Mouse (Mus musculus) liver, embryonic 16.5 days (tissue): ENCODE measurements around the gene Hinfp. TPM values are rescaled to one million over a fixed set of nuclear protein-coding genes. Genes with fewer than 3 reads are reported as not detected.

ENCODE experiments used
- ATAC-seq: fragments of 200-750 bp; cut with Nextera tagmentation; 2 replicates; pipeline ENCODE4 v1.8.0; 2017; ENCODE audit warnings: low read depth, mild to moderate bottlenecking, moderate number of reproducible peaks, moderate library complexity
- H3K27ac ChIP-seq: fragments of 300-500 bp; sonication (generic); 2 replicates; pipeline ENCODE4 v1.5.1; 2014; ENCODE audit warnings: mild to moderate bottlenecking, low read length
- H3K27me3 ChIP-seq: fragments of 300-500 bp; sonication (generic); 2 replicates; pipeline ENCODE4 v1.6.1; 2014; ENCODE audit warnings: low read depth, low read length, mixed read lengths; ENCODE audit not compliant: control insufficient read depth, insufficient read depth
- H3K36me3 ChIP-seq: fragments of 300-500 bp; sonication (generic); 2 replicates; pipeline ENCODE4 v1.6.1; 2014; ENCODE audit warnings: mild to moderate bottlenecking; ENCODE audit not compliant: control insufficient read depth, insufficient read depth
- H3K4me1 ChIP-seq: fragments of 300-500 bp; sonication (generic); 2 replicates; pipeline ENCODE4 v1.6.1; 2014; ENCODE audit warnings: low read depth, low read length, mixed read lengths; ENCODE audit not compliant: control insufficient read depth
- H3K4me2 ChIP-seq: fragments of 300-500 bp; sonication (generic); 2 replicates; pipeline ENCODE4 v1.6.1; 2014; ENCODE audit warnings: low read depth, low read length, mixed read lengths
- H3K4me3 ChIP-seq: fragments of 300-500 bp; sonication (generic); 2 replicates; pipeline ENCODE4 v1.5.1; 2014; ENCODE audit warnings: low read depth, mild to moderate bottlenecking, low read length
- H3K9ac ChIP-seq: fragments of 300-500 bp; sonication (generic); 2 replicates; pipeline ENCODE4 v1.6.1; 2014; ENCODE audit warnings: low read depth, low read length
- H3K9me3 ChIP-seq: fragments of 300-500 bp; sonication (generic); replicated peaks from 2 replicates; pipeline ENCODE4 v1.6.1; 2016; ENCODE audit warnings: low read length; ENCODE audit not compliant: control insufficient read depth
- WGBS: fragments of 180-500 bp; shearing (Covaris S2); extraction: QIAGEN DNeasy Blood & Tissue Kit; methylation state at CpG from one replicate; pipeline ENCODE4 v1.1.7; 2014; ENCODE audit not compliant: insufficient replicate concordance; 5-methylcytosine and 5-hydroxymethylcytosine counted together
- microRNA-seq: library from miRNA; unstranded; fragments of <30 nt; microRNA quantifications from one replicate; pipeline ENCODE4, GENCODE M21; 2016
- polyA plus RNA-seq: library from polyadenylated mRNA; unstranded; fragments of >200 nt; fragmentation: Nextera tagmentation; extraction: Ambion mirVana; gene quantifications from 2 replicates; pipeline ENCODE4 v1.2.1, GENCODE M21; 2015

Hinfp gene
- polyA plus RNA-seq, 1 experiment from 2014 or later = 12.6 TPM

DNA sequence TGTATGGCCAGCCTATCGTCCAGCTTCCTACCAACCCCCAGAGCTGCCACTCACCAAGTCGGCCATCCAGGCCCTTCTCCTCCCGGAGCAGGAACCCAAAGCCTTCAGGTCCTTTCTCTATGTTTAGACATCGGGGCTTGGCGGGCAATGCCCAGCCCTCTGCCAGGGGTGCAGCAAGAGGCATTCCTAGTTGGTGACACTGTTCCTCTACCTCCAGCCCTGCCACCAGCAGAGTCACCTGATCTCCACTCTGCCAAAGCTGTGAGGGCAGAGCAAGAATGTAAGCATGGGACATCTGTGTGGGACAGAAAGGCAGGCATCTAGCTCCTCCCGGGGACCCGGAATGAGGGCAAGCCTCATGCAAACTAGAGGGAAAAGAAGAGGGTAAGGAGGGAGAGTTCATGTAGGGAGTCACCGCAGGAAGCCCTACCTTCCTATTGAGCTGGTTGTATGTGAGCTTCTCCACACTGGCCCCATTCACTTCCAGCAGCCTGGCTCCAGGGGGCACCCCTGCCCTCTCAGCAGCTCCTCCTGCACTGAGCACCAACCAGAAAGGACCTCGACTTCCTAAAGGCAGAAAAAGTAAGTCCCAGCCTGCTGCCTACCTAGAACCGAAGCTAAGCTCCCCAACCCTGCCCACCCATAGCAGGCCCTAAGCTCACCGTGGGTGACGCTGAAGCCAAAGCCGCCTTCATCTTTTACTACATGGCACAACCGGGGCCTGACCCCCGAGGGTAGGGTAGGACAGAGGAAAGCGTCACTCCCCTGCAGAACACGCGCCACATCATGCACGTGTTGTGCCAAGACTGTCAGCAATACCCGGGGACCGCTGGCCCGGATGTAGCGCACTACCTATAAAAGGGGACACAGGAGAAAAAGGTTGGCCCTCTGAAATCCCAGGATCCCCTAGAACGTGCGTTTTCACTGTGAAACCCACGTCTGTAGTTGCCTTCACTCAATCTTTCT, 56.0 kb downstream of the Hinfp start:
- Histone ChIP-seq H3K9ac (no peak overlapping the region), H3K4me3 (no peak overlapping the region), H3K27ac (no peak overlapping the region), H3K9me3 (no peaks in the 10 kb centered on the region), H3K4me2 (peak overlapping the region; percentile 26; the same call in 1 of the 2 replicates), H3K27me3 (no peaks in the 10 kb centered on the region), H3K4me1 (peaks cover 5% of the 10 kb centered on the region), H3K36me3 (no peaks in the 10 kb centered on the region)
- WGBS = 40% methylated on average over 26 of the region's 26 CpGs
- ATAC-seq = peak; percentile 69

DNA sequence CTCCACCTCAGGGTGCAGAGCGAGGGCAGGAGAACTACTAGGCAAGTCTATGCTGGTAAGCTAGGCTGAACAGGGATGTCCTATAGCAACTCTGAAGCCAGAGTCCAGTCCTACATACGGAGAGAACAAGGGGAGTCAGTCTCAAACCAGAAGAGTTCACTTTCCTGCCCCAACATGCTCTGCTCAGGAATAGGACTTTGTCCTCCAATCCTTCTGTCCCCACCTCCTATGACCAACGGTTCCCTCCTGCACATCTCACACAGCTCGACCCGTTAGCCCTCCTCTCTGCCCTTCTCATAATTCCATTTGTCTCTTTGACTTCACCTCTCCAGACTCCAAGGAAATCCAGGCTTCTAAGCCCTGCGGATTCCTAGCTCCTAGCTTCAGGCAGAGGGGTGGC, 57.6 kb downstream of the Hinfp start:
- ATAC-seq = no peak
- WGBS = 49% methylated on average over 6 of the region's 6 CpGs
- Histone ChIP-seq H3K9ac (no peak overlapping the region), H3K27ac (no peak overlapping the region), H3K36me3 (no peaks in the 10 kb centered on the region), H3K4me2 (no peak overlapping the region), H3K27me3 (no peaks in the 10 kb centered on the region), H3K4me3 (no peak overlapping the region), H3K4me1 (peaks cover 5% of the 10 kb centered on the region), H3K9me3 (no peaks in the 10 kb centered on the region)

DNA sequence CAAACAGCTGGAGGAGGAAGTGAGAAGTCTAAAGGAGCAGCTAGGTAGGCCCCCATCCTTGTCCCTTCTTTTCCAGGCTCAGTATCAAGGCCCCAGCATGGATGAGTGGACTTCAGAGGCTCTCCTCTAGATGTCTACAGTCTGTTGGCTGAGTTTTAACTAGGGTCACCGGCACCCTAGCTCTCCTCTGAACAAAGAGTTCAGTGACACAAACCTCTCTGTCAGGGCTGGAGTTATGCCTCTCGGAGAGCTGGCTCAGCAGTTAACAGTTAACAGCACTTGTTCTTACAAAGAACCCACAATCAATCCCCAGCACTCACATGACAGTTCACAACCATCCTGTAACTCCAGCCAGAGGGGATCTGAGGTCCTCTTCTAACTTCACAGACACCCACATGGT, 61.9 kb downstream of the Hinfp start:
- H3K27ac ChIP-seq = no peak overlapping the region
- no peak overlapping the region for H3K4me3 ChIP-seq
- no peaks in the 10 kb centered on the region for H3K36me3 ChIP-seq
- H3K4me1 ChIP-seq = peaks cover 2% of the 10 kb centered on the region; the same call in 1 of the 2 replicates
- H3K4me2 ChIP-seq = no peak overlapping the region
- no peak overlapping the region for H3K9ac ChIP-seq
- no peaks in the 10 kb centered on the region for H3K27me3 ChIP-seq
- H3K9me3 ChIP-seq = no peaks in the 10 kb centered on the region
- WGBS = 49% methylated on average over 2 of the region's 2 CpGs
- no peak for ATAC-seq

Small RNAs within 50 kb of the gene (microRNA-seq; reads per million reads assigned to microRNA genes)
- 1.7 reads per million for gene Gm44335

Other genes starting within 250 kb of the Hinfp start
- 2.7 and 3.2 TPM in 2 replicates for gene Usp2, start 238.7 kb downstream of the Hinfp start, polyA plus RNA-seq
- 0.04 TPM in 1 of 2 replicates, not detected in the other for gene Mfrp, start 203.9 kb downstream of the Hinfp start, polyA plus RNA-seq
- 0.29 and 0.52 TPM in 2 replicates for gene C1qtnf5, start 198.4 kb downstream of the Hinfp start, polyA plus RNA-seq
- 0.07 TPM in 1 of 2 replicates, not detected in the other for gene Gm49380, start 192.2 kb downstream of the Hinfp start, polyA plus RNA-seq
- gene Rnf26, start 192.2 kb downstream of the Hinfp start, polyA plus RNA-seq = 27.1 and 32.3 TPM in 2 replicates
- gene Mcam, start 171.2 kb downstream of the Hinfp start, polyA plus RNA-seq = 4.5 and 5.6 TPM in 2 replicates
- 4.4 and 5.0 TPM in 2 replicates for gene Cbl, start 71.6 kb downstream of the Hinfp start, polyA plus RNA-seq
- gene Ccdc153, start 65.0 kb downstream of the Hinfp start, polyA plus RNA-seq = not detected in 2 replicates
- gene Pdzd3, start 54.2 kb downstream of the Hinfp start, polyA plus RNA-seq = 0.04 and 0.14 TPM in 2 replicates
- gene Nlrx1, start 37.1 kb downstream of the Hinfp start, polyA plus RNA-seq = 4.3 and 5.0 TPM in 2 replicates
- 16.0 and 17.9 TPM in 2 replicates for gene Abcg4, start 17.1 kb downstream of the Hinfp start, polyA plus RNA-seq
- 7.8 and 9.1 TPM in 2 replicates for gene C2cd2l, start 14.6 kb upstream of the Hinfp start, polyA plus RNA-seq
- gene Dpagt1, start 20.3 kb upstream of the Hinfp start, polyA plus RNA-seq = 17.5 and 20.1 TPM in 2 replicates
- 191 and 216 TPM in 2 replicates for gene H2afx, start 29.0 kb upstream of the Hinfp start, polyA plus RNA-seq
- 1,376 and 1,388 TPM in 2 replicates for gene Hmbs, start 38.6 kb upstream of the Hinfp start, polyA plus RNA-seq
- gene Vps11, start 56.0 kb upstream of the Hinfp start, polyA plus RNA-seq = 14.3 and 14.4 TPM in 2 replicates
- 14.3 and 14.5 TPM in 2 replicates for gene Hyou1, start 73.8 kb upstream of the Hinfp start, polyA plus RNA-seq
- 65.1 and 81.4 TPM in 2 replicates for gene Slc37a4, start 91.2 kb upstream of the Hinfp start, polyA plus RNA-seq
- gene Rps25, start 101.5 kb upstream of the Hinfp start, polyA plus RNA-seq = 791 and 928 TPM in 2 replicates
- 42.8 and 46.3 TPM in 2 replicates for gene Trappc4, start 101.9 kb upstream of the Hinfp start, polyA plus RNA-seq
- 12.2 and 16.3 TPM in 2 replicates for gene Ccdc84, start 112.9 kb upstream of the Hinfp start, polyA plus RNA-seq
- gene Foxr1, start 135.5 kb upstream of the Hinfp start, polyA plus RNA-seq = not detected in 2 replicates
- not detected in 2 replicates for gene Upk2, start 149.3 kb upstream of the Hinfp start, polyA plus RNA-seq
- 2.2 TPM in 2 replicates for gene Bcl9l, start 177.2 kb upstream of the Hinfp start, polyA plus RNA-seq